Mouse (Mus musculus): ENCODE data around the gene Vax2. TPM values are rescaled to one million over a fixed set of nuclear protein-coding genes. Genes with fewer than 3 reads are reported as not detected.

Vax2 gene
- polyA plus RNA-seq, 1 experiment from 2014 or later = not detected

- Histone ChIP-seq H3K36me3 (ENCODE audit: inconsistent target) (no peaks in the 10 kb centered on the region), H3K79me2 (ENCODE audit: inconsistent target) (no peaks in the 10 kb centered on the region), H3K27ac (no peak overlapping the region), H3K4me3 (ENCODE audit: inconsistent target) (no peak overlapping the region)
- WGBS (ENCODE audit: missing documents) = 5% methylated on average over 27 of the region's 27 CpGs
Observed at GRCm38 (mm10) chr6:83703000-83703721, 7.9 kb upstream of the Vax2 start.

- WGBS (ENCODE audit: missing documents) = 5% methylated on average over 10 of the region's 10 CpGs
- Histone ChIP-seq H3K36me3 (ENCODE audit: inconsistent target) (no peaks in the 10 kb centered on the region), H3K4me3 (ENCODE audit: inconsistent target) (no peak overlapping the region), H3K27ac (no peak overlapping the region), H3K79me2 (ENCODE audit: inconsistent target) (no peaks in the 10 kb centered on the region)
Observed at GRCm38 (mm10) chr6:83703722-83704078, 7.4 kb upstream of the Vax2 start.

GRCm38 (mm10) chr6:83704294-83704693 lies 6.8 kb upstream of the Vax2 start:
- WGBS (ENCODE audit: missing documents) = 29% methylated on average over 1 of the region's 1 CpGs

GRCm38 (mm10) chr6:83704701-83705100 lies 6.4 kb upstream of the Vax2 start:
- WGBS (ENCODE audit: missing documents) = 31% methylated on average over 5 of the region's 5 CpGs
- H3K27ac ChIP-seq = no peak overlapping the region
- H3K79me2 ChIP-seq (ENCODE audit: inconsistent target) = no peaks in the 10 kb centered on the region
- no peaks in the 10 kb centered on the region for H3K36me3 ChIP-seq (ENCODE audit: inconsistent target)
- H3K4me3 ChIP-seq (ENCODE audit: inconsistent target) = no peak overlapping the region

More at GRCm38 (mm10) chr6:83704294-83704693, 6.8 kb upstream of the Vax2 start:
- H3K36me3 ChIP-seq (ENCODE audit: inconsistent target) = no peaks in the 10 kb centered on the region
- no peak overlapping the region for H3K4me3 ChIP-seq (ENCODE audit: inconsistent target)
- H3K27ac ChIP-seq = no peak overlapping the region
- no peaks in the 10 kb centered on the region for H3K79me2 ChIP-seq (ENCODE audit: inconsistent target)

- H3K79me2 ChIP-seq (ENCODE audit: inconsistent target) = no peaks in the 10 kb centered on the region
- no peaks in the 10 kb centered on the region for H3K36me3 ChIP-seq (ENCODE audit: inconsistent target)
- no peak overlapping the region for H3K27ac ChIP-seq
- 15% methylated on average over 6 of the region's 6 CpGs for WGBS (ENCODE audit: missing documents)
- H3K4me3 ChIP-seq (ENCODE audit: inconsistent target) = no peak overlapping the region
Observed at GRCm38 (mm10) chr6:83707738-83708510, 3.1 kb upstream of the Vax2 start.

- H3K27ac ChIP-seq = no peak overlapping the region
- H3K36me3 ChIP-seq (ENCODE audit: inconsistent target) = no peaks in the 10 kb centered on the region
- 4% methylated on average over 32 of the region's 32 CpGs for WGBS (ENCODE audit: missing documents)
- no peaks in the 10 kb centered on the region for H3K79me2 ChIP-seq (ENCODE audit: inconsistent target)
- H3K4me3 ChIP-seq (ENCODE audit: inconsistent target) = no peak overlapping the region
Observed at GRCm38 (mm10) chr6:83710361-83711066, 550 bp upstream of the Vax2 start.

- WGBS (ENCODE audit: missing documents) = 14% methylated on average over 45 of the region's 45 CpGs
- no peak overlapping the region for H3K4me3 ChIP-seq (ENCODE audit: inconsistent target)
Observed at GRCm38 (mm10) chr6:83711725-83712475, 836 bp downstream of the Vax2 start.

GRCm38 (mm10) chr6:83713271-83714136 lies 2.4 kb downstream of the Vax2 start:
- Histone ChIP-seq H3K79me2 (ENCODE audit: inconsistent target) (no peaks in the 10 kb centered on the region), H3K36me3 (ENCODE audit: inconsistent target) (no peaks in the 10 kb centered on the region), H3K27ac (no peak overlapping the region), H3K4me3 (ENCODE audit: inconsistent target) (no peak overlapping the region)
- 20% methylated on average over 12 of the region's 12 CpGs for WGBS (ENCODE audit: missing documents)

More at GRCm38 (mm10) chr6:83711725-83712475, 836 bp downstream of the Vax2 start:
- no peaks in the 10 kb centered on the region for H3K36me3 ChIP-seq (ENCODE audit: inconsistent target)
- no peaks in the 10 kb centered on the region for H3K79me2 ChIP-seq (ENCODE audit: inconsistent target)
- H3K27ac ChIP-seq = no peak overlapping the region

GRCm38 (mm10) chr6:83714221-83715123 lies 3.4 kb downstream of the Vax2 start:
- no peaks in the 10 kb centered on the region for H3K79me2 ChIP-seq (ENCODE audit: inconsistent target)
- H3K27ac ChIP-seq = no peak overlapping the region
- H3K36me3 ChIP-seq (ENCODE audit: inconsistent target) = no peaks in the 10 kb centered on the region
- no peak overlapping the region for H3K4me3 ChIP-seq (ENCODE audit: inconsistent target)
- WGBS (ENCODE audit: missing documents) = 9% methylated on average over 34 of the region's 34 CpGs

- Histone ChIP-seq H3K4me3 (ENCODE audit: inconsistent target) (no peak overlapping the region), H3K27ac (no peak overlapping the region), H3K36me3 (ENCODE audit: inconsistent target) (no peaks in the 10 kb centered on the region), H3K79me2 (ENCODE audit: inconsistent target) (no peaks in the 10 kb centered on the region)
- WGBS (ENCODE audit: missing documents) = 11% methylated on average over 30 of the region's 30 CpGs
Observed at GRCm38 (mm10) chr6:83715461-83716196, 4.6 kb downstream of the Vax2 start.

- no peaks in the 10 kb centered on the region for H3K79me2 ChIP-seq (ENCODE audit: inconsistent target)
- H3K4me3 ChIP-seq (ENCODE audit: inconsistent target) = no peak overlapping the region
- WGBS (ENCODE audit: missing documents) = 6% methylated on average over 8 of the region's 8 CpGs
Observed at GRCm38 (mm10) chr6:83717026-83717425, 6.0 kb downstream of the Vax2 start.

GRCm38 (mm10) chr6:83722526-83722925 lies 11.5 kb downstream of the Vax2 start:
- H3K36me3 ChIP-seq (ENCODE audit: inconsistent target) = no peaks in the 10 kb centered on the region
- H3K27ac ChIP-seq = no peak overlapping the region
- WGBS (ENCODE audit: missing documents) = 34% methylated on average over 6 of the region's 6 CpGs
- no peak overlapping the region for H3K4me3 ChIP-seq (ENCODE audit: inconsistent target)
- H3K79me2 ChIP-seq (ENCODE audit: inconsistent target) = no peaks in the 10 kb centered on the region

More at GRCm38 (mm10) chr6:83717026-83717425, 6.0 kb downstream of the Vax2 start:
- H3K36me3 ChIP-seq (ENCODE audit: inconsistent target) = no peaks in the 10 kb centered on the region
- H3K27ac ChIP-seq = no peak overlapping the region
